Mouse (Mus musculus) C2C12 (cell line): ENCODE measurements at regions not wholly inside any gene's neighbourhood (a gene's known extent, or its start where the extent isn't known, plus 50 kb on each side); places are given as distances from the start of the nearest gene placed in this dataset.
"Not testable (repeated sequence)": the region's sequence is repeated elsewhere in the genome, so short reads cannot be mapped to it uniquely, and the experiment has no call there.

Experiments used
- H3K27me3 ChIP-seq: one replicate; pipeline ENCODE4 v1.6.1; 2011; ENCODE audit not compliant: control insufficient read depth, insufficient read depth, insufficient read length
- H3K36me3 ChIP-seq: one replicate; pipeline ENCODE4 v1.6.1; 2011; ENCODE audit not compliant: control insufficient read depth, insufficient read depth
- H3K4me3 ChIP-seq: one replicate; pipeline ENCODE4 v1.5.1; 2011; ENCODE audit warnings: mild to moderate bottlenecking, control low read depth; ENCODE audit not compliant: poor library complexity, insufficient read depth, severe bottlenecking
- H3K79me2 ChIP-seq: one replicate; pipeline ENCODE4 v1.6.1; 2011; ENCODE audit not compliant: control insufficient read depth, insufficient read depth
- H3K79me3 ChIP-seq: one replicate; pipeline ENCODE4 v1.6.1; 2011; ENCODE audit warnings: low read depth, control low read depth
- H3ac ChIP-seq: one replicate; pipeline ENCODE3; 2011; ENCODE audit warnings: low read depth; ENCODE audit not compliant: control insufficient read depth, insufficient read length
- CEBPB ChIP-seq: IDR thresholded peaks from one replicate; pipeline ENCODE4 v1.6.1; 2011; ENCODE audit warnings: low read depth, mild to moderate bottlenecking, control low read depth, moderate library complexity
- CTCF ChIP-seq: IDR thresholded peaks from one replicate; pipeline ENCODE4 v1.5.1; 2011; ENCODE audit not compliant: control insufficient read depth, insufficient read depth, insufficient read length
- FOSL1 ChIP-seq: IDR thresholded peaks from one replicate; pipeline ENCODE4 v1.8.0; 2011; ENCODE audit warnings: mild to moderate bottlenecking, low read length; ENCODE audit not compliant: poor library complexity, insufficient read depth, severe bottlenecking
- MAX ChIP-seq: IDR thresholded peaks from one replicate; pipeline ENCODE4 v1.6.1; 2011; ENCODE audit warnings: mild to moderate bottlenecking, control low read depth
- MYOD1 ChIP-seq: IDR thresholded peaks from one replicate; pipeline ENCODE4 v1.6.1; 2011; ENCODE audit warnings: low read depth; ENCODE audit not compliant: control insufficient read depth, insufficient read length
- MYOG ChIP-seq: IDR thresholded peaks from one replicate; pipeline ENCODE4 v1.6.1; 2011; ENCODE audit not compliant: control insufficient read depth, insufficient read length; ENCODE audit errors: extremely low read depth
- USF1 ChIP-seq: IDR thresholded peaks from one replicate; pipeline ENCODE4 v1.6.1; 2011; ENCODE audit warnings: low read depth, mild to moderate bottlenecking, control low read depth, moderate library complexity

- no peak for TF ChIP-seq USF1
- TF ChIP-seq MAX, result no peak
- TF ChIP-seq FOSL1, result no peak
- TF ChIP-seq MYOG, result no peak
- TF ChIP-seq MYOD1, result no peak
- no peak for TF ChIP-seq CTCF
- TF ChIP-seq CEBPB, result no peak
- no peaks in the 10 kb centered on the region for H3K79me2 ChIP-seq
Measured at GRCm38 (mm10) chr14:54128334-54128733, 125.6 kb downstream of the Dad1 start.

DNA sequence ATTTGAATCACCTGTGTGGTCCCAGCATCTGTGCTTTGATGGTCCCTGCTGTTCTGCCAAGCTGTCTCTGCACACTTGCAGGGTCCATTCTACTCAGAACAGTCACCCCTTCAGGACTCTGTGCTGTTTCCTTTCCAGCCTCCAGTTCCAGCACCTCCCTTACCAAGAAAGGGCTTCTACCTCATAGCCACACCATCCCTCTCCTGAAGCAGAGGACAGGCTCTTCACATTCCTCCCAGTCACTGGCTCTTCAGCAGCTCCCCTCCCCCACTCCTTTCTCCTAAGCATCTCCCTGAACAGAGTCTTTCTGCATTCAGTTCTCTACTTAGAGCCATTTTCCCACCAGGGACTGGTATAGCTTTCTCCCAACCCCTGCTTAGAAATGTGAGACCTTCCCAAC is 128.4 kb downstream of the Dad1 start:
- Histone ChIP-seq H3K27me3 (no peaks in the 10 kb centered on the region), H3K79me3 (no peaks in the 10 kb centered on the region), H3K4me3 (no peak overlapping the region), H3K36me3 (no peaks in the 10 kb centered on the region), H3K79me2 (no peaks in the 10 kb centered on the region), H3ac (no peak overlapping the region)
- no peak for TF ChIP-seq MAX
- TF ChIP-seq CEBPB, result no peak
- TF ChIP-seq CTCF, result no peak
- no peak for TF ChIP-seq USF1
- TF ChIP-seq MYOD1, result no peak
- TF ChIP-seq MYOG, result no peak
- TF ChIP-seq FOSL1, result no peak

More at GRCm38 (mm10) chr14:54128334-54128733, 125.6 kb downstream of the Dad1 start:
- no peak overlapping the region for H3ac ChIP-seq
- H3K36me3 ChIP-seq, result no peaks in the 10 kb centered on the region
- H3K27me3 ChIP-seq, result no peaks in the 10 kb centered on the region
- no peaks in the 10 kb centered on the region for H3K79me3 ChIP-seq
- no peak overlapping the region for H3K4me3 ChIP-seq

DNA sequence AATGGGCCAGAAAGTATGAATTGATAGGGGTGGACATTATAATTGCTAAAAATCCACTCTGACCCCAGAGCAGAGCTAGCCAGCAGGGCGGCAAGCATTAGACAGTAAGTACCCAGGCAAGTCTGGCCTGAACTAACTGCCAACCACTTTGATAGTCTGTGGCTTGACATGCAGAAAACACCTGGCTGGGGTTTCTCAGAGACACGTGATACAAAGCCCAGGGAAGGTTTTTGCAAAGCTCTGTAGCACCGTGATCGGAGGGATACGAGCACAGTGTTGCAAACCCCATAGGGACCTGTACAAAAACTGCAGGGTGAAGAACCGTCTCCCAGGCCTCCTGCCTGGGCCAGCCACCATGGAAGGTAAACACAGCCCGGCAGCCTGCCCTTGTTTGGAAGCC is 131.9 kb downstream of the Dad1 start:
- no peaks in the 10 kb centered on the region for H3K36me3 ChIP-seq
- H3K4me3 ChIP-seq, result no peak overlapping the region
- no peak overlapping the region for H3ac ChIP-seq
- no peaks in the 10 kb centered on the region for H3K27me3 ChIP-seq
- no peaks in the 10 kb centered on the region for H3K79me3 ChIP-seq
- H3K79me2 ChIP-seq, result no peaks in the 10 kb centered on the region
- TF ChIP-seq MYOG (no peak), MYOD1 (no peak)

GRCm38 (mm10) chr14:54121340-54121739 is 132.6 kb downstream of the Dad1 start:
- Histone ChIP-seq H3K36me3 (no peaks in the 10 kb centered on the region), H3K79me3 (no peaks in the 10 kb centered on the region), H3K79me2 (no peaks in the 10 kb centered on the region), H3K4me3 (no peak overlapping the region), H3K27me3 (no peaks in the 10 kb centered on the region), H3ac (no peak overlapping the region)
- TF ChIP-seq FOSL1, result no peak
- TF ChIP-seq MYOD1, result no peak
- no peak for TF ChIP-seq MAX
- no peak for TF ChIP-seq CEBPB
- no peak for TF ChIP-seq USF1
- TF ChIP-seq CTCF, result no peak

- TF ChIP-seq USF1 (no peak), MYOG (no peak), CEBPB (no peak), CTCF (no peak), MAX (no peak), MYOD1 (no peak), FOSL1 (no peak)
Measured at GRCm38 (mm10) chr14:54120194-54120593, 133.7 kb downstream of the Dad1 start.

GRCm38 (mm10) chr14:54117607-54118006 is 136.3 kb downstream of the Dad1 start:
- not testable (repeated sequence) for H3K27me3 ChIP-seq, H3K79me2 ChIP-seq, H3K79me3 ChIP-seq, H3K4me3 ChIP-seq, H3ac ChIP-seq, H3K36me3 ChIP-seq

More at GRCm38 (mm10) chr14:54120194-54120593, 133.7 kb downstream of the Dad1 start:
- Histone ChIP-seq H3K27me3 (no peaks in the 10 kb centered on the region), H3K79me3 (no peaks in the 10 kb centered on the region), H3K4me3 (no peak overlapping the region), H3ac (no peak overlapping the region), H3K79me2 (no peaks in the 10 kb centered on the region), H3K36me3 (no peaks in the 10 kb centered on the region)

DNA sequence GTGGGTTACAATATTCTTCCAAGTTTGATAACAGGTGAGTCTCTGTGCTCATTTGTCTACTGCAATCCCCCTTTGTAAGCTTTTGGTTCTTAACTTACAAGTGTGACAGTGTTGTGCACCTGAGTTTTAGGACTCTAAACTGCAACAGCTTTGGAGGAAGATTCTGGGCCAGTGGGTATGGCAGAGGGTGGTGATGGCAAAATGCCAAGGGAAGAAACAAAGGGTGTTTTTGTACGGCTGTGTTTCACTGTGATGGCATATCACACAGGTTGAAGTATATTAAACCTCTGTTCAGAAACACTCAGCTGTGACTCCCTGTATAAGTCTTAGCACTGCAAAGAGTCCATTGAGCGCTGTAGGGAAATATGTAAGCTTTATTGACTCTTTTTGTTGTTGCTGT is 140.7 kb downstream of the Dad1 start:
- no peaks in the 10 kb centered on the region for H3K36me3 ChIP-seq
- no peaks in the 10 kb centered on the region for H3K79me2 ChIP-seq
- H3K4me3 ChIP-seq, result no peak overlapping the region
- no peaks in the 10 kb centered on the region for H3K27me3 ChIP-seq
- TF ChIP-seq CEBPB (no peak), FOSL1 (no peak), MAX (no peak), CTCF (no peak), USF1 (no peak), MYOG (no peak)
- no peaks in the 10 kb centered on the region for H3K79me3 ChIP-seq
- H3ac ChIP-seq, result no peak overlapping the region
